Mouse (Mus musculus) liver, embryonic 15.5 days (tissue): Measurements from ENCODE around the gene Sgcb. TPM values are rescaled to one million over a fixed set of nuclear protein-coding genes. Genes with fewer than 3 reads are reported as not detected.

Experiments
- ATAC-seq: fragments of 200-750 bp; cut with Nextera tagmentation; 2 replicates; pipeline ENCODE4 v1.8.0; 2017; ENCODE audit warnings: moderate number of reproducible peaks, mild to moderate bottlenecking, moderate library complexity; ENCODE audit not compliant: insufficient read depth
- H3K27ac ChIP-seq: fragments of 300-500 bp; sonication (generic); replicated peaks from 2 replicates; pipeline ENCODE4 v1.5.1; 2015; ENCODE audit warnings: mild to moderate bottlenecking, inconsistent platforms
- H3K27me3 ChIP-seq: fragments of 300-500 bp; sonication (generic); 2 replicates; pipeline ENCODE4 v1.6.1; 2015; ENCODE audit warnings: mild to moderate bottlenecking, inconsistent platforms
- H3K36me3 ChIP-seq: fragments of 300-500 bp; sonication (generic); replicated peaks from 2 replicates; pipeline ENCODE4 v1.6.1; 2015; ENCODE audit warnings: moderate library complexity, mild to moderate bottlenecking, inconsistent platforms
- H3K4me1 ChIP-seq: fragments of 300-500 bp; sonication (generic); replicated peaks from 2 replicates; pipeline ENCODE4 v1.6.1; 2015; ENCODE audit warnings: inconsistent platforms
- H3K4me2 ChIP-seq: fragments of 300-500 bp; sonication (generic); 2 replicates; pipeline ENCODE4 v1.6.1; 2015; ENCODE audit warnings: moderate library complexity, mild to moderate bottlenecking, inconsistent platforms
- H3K4me3 ChIP-seq: fragments of 300-500 bp; sonication (generic); replicated peaks from 2 replicates; pipeline ENCODE4 v1.5.1; 2015; ENCODE audit warnings: mild to moderate bottlenecking, inconsistent platforms
- H3K9ac ChIP-seq: fragments of 300-500 bp; sonication (generic); 2 replicates; pipeline ENCODE4 v1.6.1; 2015; ENCODE audit warnings: moderate library complexity, mild to moderate bottlenecking, inconsistent platforms
- H3K9me3 ChIP-seq: fragments of 300-500 bp; sonication (generic); replicated peaks from 2 replicates; pipeline ENCODE4 v1.6.1; 2016; ENCODE audit warnings: inconsistent platforms
- WGBS: fragments of 180-500 bp; shearing (Covaris S2); methylation state at CpG from one replicate; pipeline ENCODE4 v1.1.7; 2015; ENCODE audit warnings: mixed read lengths; ENCODE audit not compliant: insufficient replicate concordance; 5-methylcytosine and 5-hydroxymethylcytosine counted together
- polyA plus RNA-seq: library from polyadenylated mRNA; unstranded; fragments of >200 nt; fragmentation: Nextera tagmentation; extraction: Ambion mirVana; gene quantifications from 2 replicates; pipeline ENCODE4 v1.2.1, GENCODE M21; 2015

Sgcb gene
- 2.5 and 2.9 TPM in 2 replicates for polyA plus RNA-seq

DNA sequence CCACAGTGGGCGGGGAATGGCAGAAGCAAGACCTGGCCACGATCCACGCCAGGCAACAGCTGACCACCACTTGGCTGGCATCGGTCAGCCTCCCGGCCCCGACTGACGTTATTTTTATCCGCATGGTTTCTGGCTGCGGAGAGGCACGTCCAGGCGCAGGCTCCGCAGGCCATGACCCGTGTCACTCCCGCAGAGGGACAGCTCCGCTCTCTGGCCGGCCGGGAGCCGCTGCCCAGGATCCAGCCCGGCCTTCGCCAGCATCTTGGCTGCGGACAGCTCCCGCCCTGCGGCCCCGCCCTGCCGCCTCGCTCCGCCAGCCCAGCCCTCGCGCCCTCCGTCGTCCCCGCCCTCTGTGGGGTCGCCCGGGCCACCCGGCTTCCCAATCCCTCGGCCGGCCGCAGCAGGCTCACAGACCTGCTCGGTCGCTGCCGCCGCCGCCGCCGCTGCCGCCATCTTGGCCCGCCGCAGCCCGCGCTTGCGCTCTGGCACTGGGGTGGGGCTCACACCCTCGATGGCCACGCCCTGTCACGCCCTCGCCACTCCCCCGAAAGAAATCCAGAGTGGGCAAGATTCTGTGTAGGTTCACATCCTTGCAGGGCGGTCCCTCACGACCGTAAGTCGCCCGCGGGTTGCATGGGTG lies at the start of gene Sgcb:
Gene Sgcb (minus strand): TSS at position 530 of the 640 bp plus-strand sequence.
- H3K9ac ChIP-seq: peak within 1 kb of the TSS; percentile 37; the same call in 1 of the 2 replicates
- WGBS: under 1% methylated on average over 62 of the region's 62 CpGs
- H3K36me3 ChIP-seq: no peaks in the 10 kb centered on the region
- H3K4me2 ChIP-seq: peak within 1 kb of the TSS; percentile 77
- H3K9me3 ChIP-seq: no peaks in the 10 kb centered on the region
- H3K4me1 ChIP-seq: peaks cover 18% of the 10 kb centered on the region
- ATAC-seq: peak; percentile 51; the same call in 1 of the 2 replicates
- no peak within 1 kb of the TSS for H3K27ac ChIP-seq
- H3K27me3 ChIP-seq: peaks cover 72% of the 10 kb centered on the region
- H3K4me3 ChIP-seq: peak within 1 kb of the TSS; percentile 65

DNA sequence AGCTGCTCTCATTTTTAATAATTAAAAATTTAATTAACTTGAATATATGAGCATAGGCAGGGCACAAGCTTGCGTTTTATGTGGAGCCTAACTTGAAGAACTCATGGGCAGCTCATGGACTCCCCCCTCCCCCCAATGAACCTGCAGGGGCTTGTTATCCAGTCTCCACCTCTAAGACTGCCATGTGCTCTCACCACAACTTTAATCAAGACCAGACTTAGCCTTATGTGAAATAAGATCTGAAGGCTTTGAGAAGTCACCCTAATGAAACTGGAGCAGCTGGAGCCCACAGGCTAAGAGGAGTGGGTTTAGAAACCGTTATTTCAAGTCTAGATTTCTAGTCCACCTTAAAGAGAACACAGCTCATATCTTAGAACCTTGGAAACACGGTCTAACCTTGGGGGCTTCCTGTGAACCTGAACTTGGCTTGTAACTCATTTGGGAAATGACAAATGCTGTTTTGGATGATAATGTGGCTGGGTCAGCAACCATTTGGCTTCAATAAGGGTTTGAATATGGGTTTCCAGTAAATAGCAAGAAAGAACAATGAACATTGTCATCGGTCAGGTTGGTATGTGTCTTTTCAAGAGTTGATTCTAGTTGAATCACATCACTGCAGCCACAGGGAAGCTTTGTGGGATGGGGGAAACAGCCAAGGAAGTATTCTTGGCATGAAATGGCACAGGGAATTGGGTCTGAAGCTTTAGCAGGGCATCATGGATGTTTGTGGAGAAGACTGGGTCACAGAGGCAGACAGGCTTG lies 46.8 kb upstream of the Sgcb start:
- Histone ChIP-seq H3K4me1 (no peaks in the 10 kb centered on the region), H3K36me3 (no peaks in the 10 kb centered on the region), H3K27me3 (no peaks in the 10 kb centered on the region), H3K4me2 (no peak overlapping the region), H3K27ac (no peak overlapping the region), H3K9ac (no peak overlapping the region), H3K9me3 (no peaks in the 10 kb centered on the region), H3K4me3 (no peak overlapping the region)
- 55% methylated on average over 4 of the region's 4 CpGs for WGBS
- ATAC-seq: no peak

DNA sequence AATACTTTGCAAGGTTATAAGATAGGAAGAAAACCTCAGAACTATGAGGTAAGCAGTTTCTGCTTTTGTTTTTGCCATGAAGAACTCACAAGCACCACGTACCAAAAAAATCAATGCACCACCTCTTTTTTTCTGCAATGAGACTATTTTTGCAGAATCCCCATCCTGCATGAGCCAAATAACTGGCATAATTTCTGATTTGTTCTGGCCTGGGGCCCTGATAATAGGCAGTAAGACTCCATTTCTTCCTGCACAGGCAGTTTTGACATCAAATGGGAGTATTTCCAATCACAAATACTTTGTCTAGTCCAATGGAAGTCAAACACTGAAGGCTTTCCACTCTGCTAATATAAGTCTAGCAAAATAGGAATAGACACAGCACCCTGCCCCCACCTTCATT lies 46.2 kb upstream of the Sgcb start:
- no peaks in the 10 kb centered on the region for H3K4me1 ChIP-seq
- no peaks in the 10 kb centered on the region for H3K27me3 ChIP-seq
- H3K27ac ChIP-seq: no peak overlapping the region
- H3K4me3 ChIP-seq: no peak overlapping the region
- H3K4me2 ChIP-seq: no peak overlapping the region
- H3K36me3 ChIP-seq: no peaks in the 10 kb centered on the region
- no peaks in the 10 kb centered on the region for H3K9me3 ChIP-seq
- H3K9ac ChIP-seq: no peak overlapping the region
- WGBS: 54% methylated on average over 1 of the region's 1 CpGs
- ATAC-seq: no peak

DNA sequence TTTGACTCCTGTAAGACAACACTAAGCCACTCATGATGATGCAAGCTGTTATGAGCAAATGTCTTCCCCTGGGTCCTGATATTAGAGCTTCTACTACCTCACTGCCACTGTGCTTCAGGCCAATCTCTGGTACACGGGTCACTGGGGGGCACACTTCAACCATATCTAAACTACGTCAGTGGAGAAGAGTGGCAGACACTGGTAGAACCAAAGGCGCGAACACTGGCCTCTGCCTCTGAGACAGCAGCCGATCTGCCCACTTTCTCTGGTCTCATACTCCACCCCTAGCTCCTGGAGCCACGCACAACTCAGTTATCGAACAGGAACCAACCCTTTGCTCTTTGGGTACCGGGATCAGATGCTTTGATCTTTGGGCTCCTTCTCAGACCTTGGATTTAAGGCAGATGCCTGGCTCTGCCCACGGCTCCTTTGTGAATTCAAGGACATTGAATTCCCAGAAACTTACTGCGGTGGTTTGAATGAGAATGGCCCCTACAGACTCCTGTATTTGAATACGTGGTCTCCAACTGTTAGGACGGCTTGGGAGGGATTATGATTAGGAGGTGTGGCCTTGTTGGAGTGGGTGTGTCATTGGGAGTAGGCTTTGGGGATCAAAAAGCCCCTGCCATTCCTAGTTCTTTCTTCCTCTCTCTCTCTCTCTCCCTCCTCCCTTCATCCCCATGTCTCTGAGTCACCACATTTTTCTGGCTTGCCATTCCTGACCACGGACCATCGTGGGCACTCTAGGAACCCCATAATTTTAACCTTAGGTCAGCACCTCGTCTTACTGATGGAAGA lies 44.3 kb upstream of the Sgcb start:
- no peaks in the 10 kb centered on the region for H3K4me1 ChIP-seq
- H3K9me3 ChIP-seq: no peaks in the 10 kb centered on the region
- no peak for ATAC-seq
- no peak overlapping the region for H3K27ac ChIP-seq
- H3K27me3 ChIP-seq: no peaks in the 10 kb centered on the region
- no peak overlapping the region for H3K4me2 ChIP-seq
- no peak overlapping the region for H3K9ac ChIP-seq
- H3K4me3 ChIP-seq: no peak overlapping the region
- 37% methylated on average over 15 of the region's 15 CpGs for WGBS
- no peaks in the 10 kb centered on the region for H3K36me3 ChIP-seq

DNA sequence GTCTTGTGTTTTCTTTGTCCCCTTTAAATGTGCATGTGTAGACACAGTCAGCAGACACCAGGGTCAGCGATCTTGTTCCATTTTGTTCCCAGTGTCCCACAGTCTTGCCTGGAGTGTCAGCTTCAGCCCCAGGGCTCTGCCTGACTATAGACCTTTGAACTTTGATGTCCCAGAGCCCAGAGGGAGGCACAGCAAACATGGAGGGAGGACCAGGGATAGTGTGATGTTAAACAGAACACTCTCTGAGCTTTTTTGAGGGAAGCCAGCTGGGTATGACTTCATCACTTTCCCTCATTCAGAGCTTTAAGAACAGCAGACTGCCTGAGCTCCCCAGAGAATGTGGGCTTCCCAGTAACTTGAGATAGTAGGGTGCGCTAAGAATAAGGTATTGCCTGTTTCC lies 42.6 kb upstream of the Sgcb start:
- 60% methylated on average over 2 of the region's 2 CpGs for WGBS
- no peaks in the 10 kb centered on the region for H3K36me3 ChIP-seq
- no peak overlapping the region for H3K4me3 ChIP-seq
- peak; percentile 57 for ATAC-seq
- no peak overlapping the region for H3K27ac ChIP-seq
- H3K9ac ChIP-seq: no peak overlapping the region
- no peak overlapping the region for H3K4me2 ChIP-seq
- no peaks in the 10 kb centered on the region for H3K4me1 ChIP-seq
- H3K27me3 ChIP-seq: no peaks in the 10 kb centered on the region
- no peaks in the 10 kb centered on the region for H3K9me3 ChIP-seq

DNA sequence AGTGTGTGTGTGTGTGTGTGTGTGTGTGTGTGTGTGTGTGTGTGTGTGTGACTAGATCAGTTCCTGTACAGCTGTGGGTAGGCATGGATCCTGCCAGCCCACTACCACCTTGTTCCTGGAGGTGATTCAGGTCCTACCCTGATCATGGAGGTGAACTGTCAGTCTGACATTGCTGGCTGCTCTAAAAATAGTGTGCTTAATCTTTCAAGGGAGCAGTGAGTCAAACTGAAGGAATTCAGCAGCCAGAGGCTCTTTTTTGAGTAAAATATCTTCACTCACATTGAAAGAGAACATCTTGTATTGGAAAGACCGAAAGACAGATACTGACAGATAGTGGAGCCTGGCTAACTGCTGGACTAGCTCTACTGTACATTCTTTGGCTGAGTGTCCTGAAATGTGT lies 41.0 kb upstream of the Sgcb start:
- no peaks in the 10 kb centered on the region for H3K9me3 ChIP-seq
- H3K9ac ChIP-seq: no peak overlapping the region
- ATAC-seq: no peak
- H3K4me2 ChIP-seq: no peak overlapping the region
- H3K4me3 ChIP-seq: no peak overlapping the region
- no peak overlapping the region for H3K27ac ChIP-seq
- no peaks in the 10 kb centered on the region for H3K4me1 ChIP-seq
- WGBS: 53% methylated on average over 1 of the region's 1 CpGs
- no peaks in the 10 kb centered on the region for H3K27me3 ChIP-seq
- H3K36me3 ChIP-seq: no peaks in the 10 kb centered on the region

DNA sequence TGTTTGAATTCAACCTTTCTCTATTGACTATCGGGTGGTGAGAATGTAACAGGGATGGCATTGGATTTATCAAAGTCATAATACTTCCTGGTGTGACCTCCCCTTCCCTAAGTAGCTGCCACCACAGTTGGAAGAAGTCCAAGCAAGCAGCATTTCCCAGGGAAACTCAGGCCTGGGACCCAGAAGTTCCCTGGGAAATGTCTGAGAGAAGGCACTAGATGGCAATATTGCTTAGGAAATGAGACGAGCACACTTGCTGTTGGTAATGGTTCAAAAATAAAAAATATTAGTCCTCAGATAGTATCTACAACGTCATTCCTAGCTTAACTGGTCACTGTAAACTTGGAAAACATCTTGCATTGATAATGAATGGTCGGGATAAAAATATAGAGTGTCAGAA lies 38.6 kb upstream of the Sgcb start:
- ATAC-seq: no peak
- H3K4me3 ChIP-seq: no peak overlapping the region

DNA sequence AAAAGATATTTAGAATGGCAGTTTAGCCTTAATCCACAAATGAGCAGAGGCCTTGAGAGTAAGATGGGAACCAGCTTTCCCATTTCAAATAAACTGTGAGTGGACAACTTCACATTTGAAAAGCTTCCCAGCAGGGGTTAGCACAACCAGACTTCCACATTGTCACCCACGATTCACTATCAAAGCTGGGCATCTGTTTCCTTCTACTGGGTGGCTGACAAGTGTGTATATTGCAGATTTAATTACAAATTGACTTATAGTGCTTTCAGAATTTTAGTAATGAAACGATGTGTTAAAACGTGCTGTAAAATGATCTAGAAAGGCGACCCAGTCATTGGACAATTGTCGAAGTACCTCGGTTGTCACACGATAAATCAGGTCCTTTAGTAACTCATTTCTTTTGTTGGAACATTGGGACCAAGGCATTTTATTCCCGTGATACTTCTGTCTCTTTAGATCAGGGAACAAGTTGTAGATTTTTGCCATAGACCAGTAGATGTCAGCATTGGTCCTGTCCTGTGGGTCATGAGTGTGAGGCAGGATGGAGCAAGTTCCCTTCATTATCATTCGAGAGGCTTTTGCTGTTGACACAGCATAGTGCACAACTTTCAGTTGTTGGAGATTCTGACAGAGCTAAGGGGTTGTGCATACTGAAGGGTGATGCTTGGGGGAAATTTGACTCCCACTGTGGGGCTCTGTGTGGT lies 36.3 kb upstream of the Sgcb start:
- H3K27me3 ChIP-seq: no peaks in the 10 kb centered on the region
- H3K4me1 ChIP-seq: no peaks in the 10 kb centered on the region
- WGBS: 46% methylated on average over 9 of the region's 9 CpGs
- no peaks in the 10 kb centered on the region for H3K9me3 ChIP-seq
- H3K9ac ChIP-seq: no peak overlapping the region
- H3K4me2 ChIP-seq: no peak overlapping the region
- H3K27ac ChIP-seq: no peak overlapping the region
- no peaks in the 10 kb centered on the region for H3K36me3 ChIP-seq
- no peak for ATAC-seq
- H3K4me3 ChIP-seq: no peak overlapping the region

More for the DNA sequence above, 38.6 kb upstream of the Sgcb start:
- Histone ChIP-seq H3K9ac (no peak overlapping the region), H3K27me3 (no peaks in the 10 kb centered on the region), H3K4me1 (no peaks in the 10 kb centered on the region), H3K9me3 (no peaks in the 10 kb centered on the region), H3K27ac (no peak overlapping the region), H3K36me3 (no peaks in the 10 kb centered on the region), H3K4me2 (no peak overlapping the region)
- 27% methylated on average over 4 of the region's 4 CpGs for WGBS

DNA sequence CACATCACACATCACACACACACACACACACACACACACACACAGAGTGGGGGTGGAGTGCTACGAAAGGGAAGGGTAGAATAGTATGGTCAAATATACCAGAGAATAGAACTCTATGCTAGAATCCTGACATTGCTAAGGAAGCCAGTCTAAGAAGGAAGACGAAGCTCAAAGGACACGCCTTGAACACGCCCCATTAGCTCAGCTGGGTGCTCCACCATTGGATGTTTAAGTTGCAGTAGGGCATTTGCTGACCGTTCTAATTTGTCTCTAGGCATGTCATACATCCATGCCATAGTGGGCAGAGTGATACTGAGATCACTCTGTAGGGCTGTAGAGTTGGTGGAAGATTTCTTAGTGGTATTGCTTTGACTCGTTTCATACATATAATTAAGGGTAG lies 35.6 kb upstream of the Sgcb start:
- H3K4me3 ChIP-seq: no peak overlapping the region
- H3K9me3 ChIP-seq: no peaks in the 10 kb centered on the region
- no peaks in the 10 kb centered on the region for H3K4me1 ChIP-seq
- no peak overlapping the region for H3K4me2 ChIP-seq
- no peak for ATAC-seq
- H3K27ac ChIP-seq: no peak overlapping the region
- no peaks in the 10 kb centered on the region for H3K36me3 ChIP-seq
- WGBS: 50% methylated on average over 6 of the region's 6 CpGs
- no peak overlapping the region for H3K9ac ChIP-seq
- H3K27me3 ChIP-seq: no peaks in the 10 kb centered on the region

DNA sequence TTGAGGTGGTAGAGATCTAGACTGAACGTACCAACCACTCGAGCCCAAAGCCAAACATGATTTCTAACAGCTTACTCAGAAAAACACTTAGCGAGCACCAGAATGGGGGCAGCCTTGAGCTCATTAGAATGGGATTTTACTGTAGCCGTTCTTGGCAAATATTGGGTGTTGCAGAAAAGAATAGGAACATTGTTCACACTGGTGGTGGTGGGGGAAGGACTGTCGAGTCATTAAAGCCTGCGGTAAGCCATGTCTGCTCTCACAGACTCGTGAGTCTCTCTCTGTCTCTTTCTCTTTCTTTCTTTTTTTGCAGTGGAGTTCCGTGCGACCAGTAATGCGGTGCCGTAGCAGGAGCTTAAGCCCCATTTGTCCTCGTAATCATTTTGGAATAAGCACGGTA lies 29.0 kb upstream of the Sgcb start:
- no peak overlapping the region for H3K27ac ChIP-seq
- no peaks in the 10 kb centered on the region for H3K36me3 ChIP-seq
- H3K4me3 ChIP-seq: no peak overlapping the region
- no peaks in the 10 kb centered on the region for H3K4me1 ChIP-seq
- no peaks in the 10 kb centered on the region for H3K27me3 ChIP-seq
- no peak for ATAC-seq
- no peak overlapping the region for H3K9ac ChIP-seq
- no peaks in the 10 kb centered on the region for H3K9me3 ChIP-seq
- WGBS: 67% methylated on average over 13 of the region's 13 CpGs
- no peak overlapping the region for H3K4me2 ChIP-seq

DNA sequence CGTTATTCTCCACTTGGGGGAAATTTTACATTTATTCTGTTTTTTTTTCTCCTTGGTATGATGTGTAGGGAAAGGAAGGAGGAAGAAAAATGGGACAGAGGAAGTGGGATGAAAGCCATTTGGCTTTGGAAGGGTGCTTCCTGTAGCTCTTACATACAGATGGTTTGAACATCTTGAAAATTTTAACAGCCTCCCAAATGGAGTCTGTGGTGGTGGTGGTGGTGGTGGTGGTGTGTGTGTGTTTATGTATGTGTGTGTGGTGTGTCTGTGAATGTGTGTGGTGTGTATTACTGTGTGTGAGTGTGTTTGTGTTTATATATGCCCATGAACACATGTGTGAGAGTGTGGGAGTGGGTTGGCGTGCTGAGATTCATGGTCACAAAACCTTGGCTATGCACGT lies 28.0 kb upstream of the Sgcb start:
- no peak for ATAC-seq
- Histone ChIP-seq H3K36me3 (no peaks in the 10 kb centered on the region), H3K9me3 (no peaks in the 10 kb centered on the region), H3K4me1 (no peaks in the 10 kb centered on the region), H3K4me2 (no peak overlapping the region), H3K27ac (no peak overlapping the region), H3K27me3 (no peaks in the 10 kb centered on the region), H3K9ac (no peak overlapping the region), H3K4me3 (no peak overlapping the region)
- WGBS: 64% methylated on average over 3 of the region's 3 CpGs
